Mouse (Mus musculus): ENCODE results near the gene Sdk1. TPM values are rescaled to one million over a fixed set of nuclear protein-coding genes. Genes with fewer than 3 reads are reported as not detected.

Sdk1 gene
- polyA plus RNA-seq, 1 experiment from 2014 or later = 2.3 TPM

DNA sequence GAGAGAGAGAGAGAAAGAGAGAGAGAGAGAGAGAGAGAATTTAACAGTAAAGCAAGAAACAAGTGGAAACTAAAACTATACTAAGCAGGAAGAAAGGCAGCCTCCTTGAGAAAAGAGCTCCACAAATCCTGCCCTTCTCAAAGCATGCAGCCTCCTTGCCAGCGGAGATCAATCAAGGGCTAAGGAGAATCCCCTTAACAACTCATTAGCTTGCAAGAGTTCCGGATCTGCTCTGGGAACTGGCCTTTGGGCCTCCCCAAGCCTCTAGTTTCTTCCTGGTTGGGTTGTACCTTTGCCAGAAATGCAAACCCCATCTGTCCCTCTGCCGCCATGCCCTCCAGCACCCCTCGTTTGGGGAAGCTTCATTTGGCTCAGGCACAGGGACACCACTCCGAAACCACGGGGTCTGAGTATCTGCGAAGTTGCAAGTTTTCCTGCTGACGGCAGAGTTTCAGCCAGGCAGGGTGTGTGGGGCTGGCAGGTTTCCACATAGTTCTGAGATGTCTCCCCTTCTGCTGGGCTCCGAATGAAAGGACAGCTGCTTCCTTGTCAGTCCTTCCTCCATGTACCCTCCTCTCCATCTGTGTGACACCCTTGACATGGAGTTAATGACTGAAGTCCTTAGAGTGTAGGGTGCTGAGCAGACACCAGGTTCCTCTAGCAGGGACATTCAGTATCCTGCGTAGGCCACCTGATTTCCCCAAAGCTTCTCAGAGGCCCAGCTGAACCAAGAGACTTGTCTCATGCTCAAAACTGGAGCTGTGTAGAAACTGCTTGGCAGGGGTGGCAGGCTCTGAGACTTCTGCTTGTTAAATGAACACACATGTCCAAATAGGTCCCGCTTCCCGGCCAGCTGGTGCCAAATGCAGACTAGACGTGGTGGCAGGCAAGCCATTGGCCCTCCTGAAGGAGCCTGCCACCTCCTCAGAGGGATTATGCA, 833.5 kb downstream of the Sdk1 start:
- Histone ChIP-seq H3K4me2 (ENCODE audit: low read depth) (no peak overlapping the region), H3K4me1 (ENCODE audit: control insufficient read depth, insufficient read depth, low read length) (no peaks in the 10 kb centered on the region), H3K36me3 (ENCODE audit: control insufficient read depth, insufficient read depth, low read length) (no peaks in the 10 kb centered on the region), H3K9ac (ENCODE audit: low read length) (no peak overlapping the region), H3K9me3 (ENCODE audit: control insufficient read depth, low read length) (no peaks in the 10 kb centered on the region), H3K27me3 (ENCODE audit: control insufficient read depth, insufficient read depth, low read length) (no peaks in the 10 kb centered on the region), H3K27ac (ENCODE audit: low read depth, low read length) (no peak overlapping the region), H3K4me3 (ENCODE audit: low read depth, low read length) (no peak overlapping the region)
- ATAC-seq (ENCODE audit: insufficient read depth, low FRiP score, low TSS enrichment) = no peak
- no peak for DNase-seq (ENCODE audit: low spot score)
- 62% methylated on average over 13 of the region's 13 CpGs for WGBS

DNA sequence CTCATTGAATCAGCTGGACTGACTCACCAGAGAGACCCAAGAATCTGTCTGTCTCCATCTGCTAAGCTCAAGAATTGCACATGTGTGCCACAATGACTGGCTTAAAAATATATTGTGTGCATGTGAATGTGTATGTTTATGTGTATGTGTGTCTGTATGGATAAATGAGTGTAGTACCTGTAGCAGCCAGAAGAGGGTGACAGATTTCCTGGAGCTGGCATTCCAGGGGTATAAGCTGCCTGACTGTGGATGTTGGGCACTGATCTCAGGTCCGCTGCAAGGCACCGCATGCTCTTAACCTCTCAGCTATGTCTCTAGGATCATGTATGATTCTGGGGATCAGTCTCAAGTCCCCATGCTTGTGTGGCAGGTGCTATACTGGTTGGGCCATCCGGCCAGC, 839.4 kb downstream of the Sdk1 start:
- ATAC-seq (ENCODE audit: insufficient read depth, low FRiP score, low TSS enrichment) = no peak

DNA sequence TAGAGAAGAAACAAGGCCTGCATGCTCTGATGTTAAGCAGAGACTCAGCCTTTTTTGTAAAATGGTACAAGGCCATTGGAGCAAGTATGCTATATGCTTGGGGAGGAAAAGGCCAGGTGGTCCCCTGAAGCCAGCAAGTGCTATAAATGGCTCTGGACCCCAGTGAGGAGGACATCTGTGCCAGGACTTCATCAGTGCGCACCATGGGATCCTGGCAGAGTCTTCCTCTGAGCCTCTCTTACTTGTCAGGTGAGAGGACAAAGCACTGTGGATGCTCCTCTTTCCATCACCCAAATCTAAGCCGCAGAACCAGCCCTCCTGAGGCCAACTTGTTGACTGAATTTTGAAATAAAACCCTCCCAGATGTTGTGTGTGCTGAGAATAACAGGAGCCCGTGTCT, 839.8 kb downstream of the Sdk1 start:
- H3K27me3 ChIP-seq (ENCODE audit: control insufficient read depth, insufficient read depth, low read length) = no peaks in the 10 kb centered on the region
- DNase-seq (ENCODE audit: low spot score) (no peak), ATAC-seq (ENCODE audit: insufficient read depth, low FRiP score, low TSS enrichment) (no peak)
- no peak overlapping the region for H3K9ac ChIP-seq (ENCODE audit: low read length)
- no peaks in the 10 kb centered on the region for H3K36me3 ChIP-seq (ENCODE audit: control insufficient read depth, insufficient read depth, low read length)
- H3K4me3 ChIP-seq (ENCODE audit: low read depth, low read length) = no peak overlapping the region
- 93% methylated on average over 3 of the region's 3 CpGs for WGBS
- no peaks in the 10 kb centered on the region for H3K4me1 ChIP-seq (ENCODE audit: control insufficient read depth, insufficient read depth, low read length)
- H3K9me3 ChIP-seq (ENCODE audit: control insufficient read depth, low read length) = no peaks in the 10 kb centered on the region
- H3K4me2 ChIP-seq (ENCODE audit: low read depth) = no peak overlapping the region
- no peak overlapping the region for H3K27ac ChIP-seq (ENCODE audit: low read depth, low read length)

More for the DNA sequence above, 839.4 kb downstream of the Sdk1 start:
- H3K4me2 ChIP-seq (ENCODE audit: low read depth) = no peak overlapping the region
- no peak overlapping the region for H3K9ac ChIP-seq (ENCODE audit: low read length)
- 94% methylated on average over 3 of the region's 3 CpGs for WGBS
- no peak overlapping the region for H3K4me3 ChIP-seq (ENCODE audit: low read depth, low read length)
- no peaks in the 10 kb centered on the region for H3K4me1 ChIP-seq (ENCODE audit: control insufficient read depth, insufficient read depth, low read length)
- H3K36me3 ChIP-seq (ENCODE audit: control insufficient read depth, insufficient read depth, low read length) = no peaks in the 10 kb centered on the region
- H3K27me3 ChIP-seq (ENCODE audit: control insufficient read depth, insufficient read depth, low read length) = no peaks in the 10 kb centered on the region
- H3K27ac ChIP-seq (ENCODE audit: low read depth, low read length) = no peak overlapping the region
- H3K9me3 ChIP-seq (ENCODE audit: control insufficient read depth, low read length) = no peaks in the 10 kb centered on the region
- DNase-seq (ENCODE audit: low spot score) = no peak

DNA sequence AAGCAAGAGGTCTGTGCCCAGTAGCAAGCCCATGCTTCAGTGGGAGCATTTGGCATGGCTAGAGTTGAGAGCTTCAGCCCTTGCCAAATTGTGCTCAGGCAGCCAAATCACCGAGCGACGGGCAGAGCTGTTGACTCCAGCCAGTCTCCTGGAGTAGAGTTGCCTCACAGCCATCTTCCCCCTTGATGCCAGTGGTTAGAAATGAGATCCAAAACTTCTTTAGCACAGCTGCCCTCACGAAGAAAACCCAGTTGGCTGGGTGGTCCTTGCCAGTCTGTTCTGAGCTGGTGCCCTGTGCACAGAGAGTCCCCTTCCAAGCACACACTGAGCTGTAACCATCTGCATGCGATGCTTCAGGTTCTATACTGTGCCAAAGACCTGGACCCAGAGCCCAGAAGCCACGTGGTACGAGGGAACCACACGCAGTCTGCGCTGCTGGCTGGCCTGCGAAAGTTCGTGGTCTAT, 855.1 kb downstream of the Sdk1 start:
- H3K27me3 ChIP-seq (ENCODE audit: control insufficient read depth, insufficient read depth, low read length) = no peaks in the 10 kb centered on the region
- H3K4me2 ChIP-seq (ENCODE audit: low read depth) = no peak overlapping the region
- H3K4me1 ChIP-seq (ENCODE audit: control insufficient read depth, insufficient read depth, low read length) = no peaks in the 10 kb centered on the region
- H3K27ac ChIP-seq (ENCODE audit: low read depth, low read length) = no peak overlapping the region
- H3K4me3 ChIP-seq (ENCODE audit: low read depth, low read length) = no peak overlapping the region
- 91% methylated on average over 11 of the region's 11 CpGs for WGBS
- no peaks in the 10 kb centered on the region for H3K9me3 ChIP-seq (ENCODE audit: control insufficient read depth, low read length)
- H3K36me3 ChIP-seq (ENCODE audit: control insufficient read depth, insufficient read depth, low read length) = no peaks in the 10 kb centered on the region
- no peak overlapping the region for H3K9ac ChIP-seq (ENCODE audit: low read length)
- DNase-seq (ENCODE audit: low spot score) (no peak), ATAC-seq (ENCODE audit: insufficient read depth, low FRiP score, low TSS enrichment) (no peak)

DNA sequence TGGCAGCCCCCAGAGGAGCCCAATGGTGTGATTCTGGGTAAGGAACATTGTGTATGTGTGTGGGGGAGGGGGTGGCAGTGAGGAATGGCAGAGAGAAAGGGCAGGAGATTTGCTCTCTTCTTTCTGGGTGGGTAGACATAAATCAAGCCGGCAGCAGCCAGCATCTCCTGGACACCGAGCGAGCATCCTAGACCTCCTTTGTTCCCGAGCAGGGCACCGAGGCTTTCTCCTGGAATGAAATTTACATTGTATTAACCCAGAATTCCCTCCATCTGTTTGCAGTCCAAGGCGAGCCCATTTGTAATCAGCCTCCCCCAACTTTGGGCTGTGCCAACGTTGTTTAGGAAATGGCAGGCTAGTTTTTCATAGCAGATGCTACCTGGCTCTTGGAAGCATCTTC, 858.9 kb downstream of the Sdk1 start:
- Histone ChIP-seq H3K4me3 (ENCODE audit: low read depth, low read length) (no peak overlapping the region), H3K27me3 (ENCODE audit: control insufficient read depth, insufficient read depth, low read length) (no peaks in the 10 kb centered on the region), H3K36me3 (ENCODE audit: control insufficient read depth, insufficient read depth, low read length) (no peaks in the 10 kb centered on the region), H3K4me1 (ENCODE audit: control insufficient read depth, insufficient read depth, low read length) (no peaks in the 10 kb centered on the region), H3K9me3 (ENCODE audit: control insufficient read depth, low read length) (no peaks in the 10 kb centered on the region), H3K9ac (ENCODE audit: low read length) (no peak overlapping the region), H3K27ac (ENCODE audit: low read depth, low read length) (0 out of 2 replicates have a peak overlapping the region, but pooled peaks have one; percentile 39), H3K4me2 (ENCODE audit: low read depth) (no peak overlapping the region)
- peak; percentile 50; the same call in 1 of the 2 replicates for ATAC-seq (ENCODE audit: insufficient read depth, low FRiP score, low TSS enrichment)
- DNase-seq (ENCODE audit: low spot score) = no peak
- 30% methylated on average over 7 of the region's 7 CpGs for WGBS

DNA sequence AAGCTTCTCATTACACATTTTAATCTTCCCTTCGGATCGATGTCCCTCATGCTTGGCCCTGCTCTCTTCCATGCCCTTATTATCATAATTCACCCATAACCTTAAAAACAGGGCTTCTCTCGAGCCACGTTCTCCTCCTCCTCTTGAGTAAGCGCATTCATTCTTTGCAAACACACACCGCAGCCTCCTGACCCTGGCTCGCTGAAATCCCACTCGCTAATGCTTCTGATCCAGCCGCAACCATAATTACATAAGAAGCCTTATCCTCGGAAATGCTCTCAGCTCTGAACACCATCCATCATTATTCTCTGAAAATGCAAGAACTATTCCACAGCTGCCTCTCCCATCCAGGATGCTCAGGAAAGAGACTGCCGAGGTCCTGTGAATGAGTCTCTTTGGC, 866.1 kb downstream of the Sdk1 start:
- no peaks in the 10 kb centered on the region for H3K4me1 ChIP-seq (ENCODE audit: control insufficient read depth, insufficient read depth, low read length)
- no peak for DNase-seq (ENCODE audit: low spot score)
- no peak overlapping the region for H3K4me2 ChIP-seq (ENCODE audit: low read depth)
- peak overlapping the region; percentile 14; the same call in 1 of the 2 replicates for H3K27ac ChIP-seq (ENCODE audit: low read depth, low read length)
- H3K9me3 ChIP-seq (ENCODE audit: control insufficient read depth, low read length) = no peaks in the 10 kb centered on the region
- no peak overlapping the region for H3K9ac ChIP-seq (ENCODE audit: low read length)
- ATAC-seq (ENCODE audit: insufficient read depth, low FRiP score, low TSS enrichment) = no peak
- no peak overlapping the region for H3K4me3 ChIP-seq (ENCODE audit: low read depth, low read length)
- H3K27me3 ChIP-seq (ENCODE audit: control insufficient read depth, insufficient read depth, low read length) = no peaks in the 10 kb centered on the region
- no peaks in the 10 kb centered on the region for H3K36me3 ChIP-seq (ENCODE audit: control insufficient read depth, insufficient read depth, low read length)
- 74% methylated on average over 11 of the region's 11 CpGs for WGBS

DNA sequence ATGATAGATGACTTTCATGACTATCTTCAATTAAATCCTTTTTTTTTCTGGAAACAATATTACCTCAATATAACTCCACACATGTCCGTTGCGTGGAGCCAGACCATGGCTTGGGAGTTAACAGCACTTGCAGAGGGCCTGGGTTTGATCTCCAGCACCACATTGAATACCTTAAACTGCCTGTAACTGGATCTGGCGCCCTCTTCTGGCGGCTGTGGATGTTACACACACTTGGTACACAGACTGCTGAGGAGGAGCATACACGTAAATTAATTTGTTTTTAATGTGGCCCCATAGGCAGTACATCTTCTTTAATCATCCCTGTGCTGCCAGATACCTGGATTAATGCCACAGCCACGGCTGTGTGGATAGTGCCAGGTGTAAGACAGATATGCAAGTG, 870.7 kb downstream of the Sdk1 start:
- no peaks in the 10 kb centered on the region for H3K36me3 ChIP-seq (ENCODE audit: control insufficient read depth, insufficient read depth, low read length)
- 94% methylated on average over 6 of the region's 6 CpGs for WGBS
- no peak overlapping the region for H3K9ac ChIP-seq (ENCODE audit: low read length)
- H3K27me3 ChIP-seq (ENCODE audit: control insufficient read depth, insufficient read depth, low read length) = no peaks in the 10 kb centered on the region
- no peak for ATAC-seq (ENCODE audit: insufficient read depth, low FRiP score, low TSS enrichment)
- no peak for DNase-seq (ENCODE audit: low spot score)
- H3K9me3 ChIP-seq (ENCODE audit: control insufficient read depth, low read length) = no peaks in the 10 kb centered on the region
- H3K4me2 ChIP-seq (ENCODE audit: low read depth) = no peak overlapping the region
- H3K4me1 ChIP-seq (ENCODE audit: control insufficient read depth, insufficient read depth, low read length) = peaks cover 13% of the 10 kb centered on the region
- no peak overlapping the region for H3K27ac ChIP-seq (ENCODE audit: low read depth, low read length)
- no peak overlapping the region for H3K4me3 ChIP-seq (ENCODE audit: low read depth, low read length)

DNA sequence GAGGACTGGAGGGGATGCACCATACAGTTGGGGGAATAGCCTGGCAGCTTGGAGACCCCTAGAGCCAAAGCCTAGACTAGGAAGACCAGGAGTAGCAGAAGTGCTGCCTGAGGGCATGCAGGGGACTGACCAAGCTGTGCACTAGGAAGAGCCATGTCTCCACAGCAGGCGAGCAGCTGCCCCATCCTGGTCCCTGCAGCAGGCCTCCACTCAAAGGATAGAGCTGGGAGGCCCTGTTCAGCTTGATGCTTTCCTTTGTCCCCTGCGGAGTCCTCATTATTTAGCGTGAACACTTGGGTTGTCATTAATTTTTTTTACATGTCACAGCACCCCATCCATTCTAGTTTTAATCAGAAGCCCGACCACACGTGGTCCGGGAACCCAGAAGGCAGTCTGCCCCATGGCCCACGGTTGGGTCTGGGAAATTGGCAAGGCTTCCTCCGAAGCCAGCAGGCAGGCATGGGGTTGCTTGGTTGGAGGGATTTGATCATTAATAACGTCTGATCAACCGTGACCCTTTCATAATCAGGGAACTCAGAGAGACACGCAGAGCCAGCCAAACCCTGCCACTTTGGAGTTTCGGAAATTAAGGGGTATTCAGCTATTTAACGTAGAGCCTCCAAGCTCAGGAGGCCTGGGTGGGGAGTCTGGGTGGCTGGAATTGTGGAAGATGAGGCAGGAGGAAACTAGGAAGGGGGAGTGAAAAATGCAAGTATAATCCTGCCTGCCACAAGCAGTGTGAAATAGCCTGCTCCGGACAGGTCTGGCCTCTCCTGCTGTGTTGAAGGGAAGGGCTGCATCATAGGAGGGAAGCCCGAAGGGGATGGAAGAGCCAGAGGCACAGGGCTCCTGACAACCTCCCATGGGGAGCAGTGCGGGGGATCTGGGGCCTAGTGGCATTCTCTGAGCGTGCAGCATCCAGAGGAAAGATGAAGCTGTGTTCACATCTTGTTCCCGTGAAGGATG, 872.2 kb downstream of the Sdk1 start:
- Histone ChIP-seq H3K4me3 (ENCODE audit: low read depth, low read length) (no peak overlapping the region), H3K9me3 (ENCODE audit: control insufficient read depth, low read length) (no peaks in the 10 kb centered on the region), H3K36me3 (ENCODE audit: control insufficient read depth, insufficient read depth, low read length) (no peaks in the 10 kb centered on the region), H3K4me1 (ENCODE audit: control insufficient read depth, insufficient read depth, low read length) (peaks cover 13% of the 10 kb centered on the region), H3K4me2 (ENCODE audit: low read depth) (no peak overlapping the region), H3K27me3 (ENCODE audit: control insufficient read depth, insufficient read depth, low read length) (no peaks in the 10 kb centered on the region), H3K27ac (ENCODE audit: low read depth, low read length) (0 out of 2 replicates have a peak overlapping the region, but pooled peaks have one; percentile 11), H3K9ac (ENCODE audit: low read length) (no peak overlapping the region)
- ATAC-seq (ENCODE audit: insufficient read depth, low FRiP score, low TSS enrichment) (peak; percentile 79; the same call in 1 of the 2 replicates), DNase-seq (ENCODE audit: low spot score) (peak; percentile 60)
- WGBS = 28% methylated on average over 18 of the region's 18 CpGs
